Mouse (Mus musculus) megakaryocyte-erythroid progenitor cell, adult 5-6 weeks (primary cell): ENCODE results near the gene Gm8113. TPM values are rescaled to one million over a fixed set of nuclear protein-coding genes. Genes with fewer than 3 reads are reported as not detected.

Source experiments
- total RNA-seq, 2 experiments: library from RNA; stranded (forward) in 1 of 2; stranded (reverse) in 1 of 2; fragments of 200-1000, 215-1000 nt in 1 of 2; fragments of >200 nt in 1 of 2; fragmentation: Nextera tagmentation in 1 of 2; gene quantifications; 2 replicates each; pipeline ENCODE4 v1.2.3; 2014 to 2017

Gm8113 gene
- total RNA-seq, 2 experiments from 2014 or later = 5.2 to 13.6 TPM

Other genes starting within 250 kb of the Gm8113 start
- not detected in 2 replicates for gene Gm8165, start 248.2 kb upstream of the Gm8113 start, total RNA-seq (2014; fragmentation: Nextera tagmentation)
- not detected in 2 replicates for gene Gm8165, start 248.2 kb upstream of the Gm8113 start, total RNA-seq (2017)
- 1.5 and 3.7 TPM in 2 replicates for gene Gm7324, start 227.6 kb upstream of the Gm8113 start, total RNA-seq (2014; fragmentation: Nextera tagmentation)
- 0.19 and 6.1 TPM in 2 replicates for gene Gm7324, start 227.6 kb upstream of the Gm8113 start, total RNA-seq (2017)
- not detected in 2 replicates for gene Gm16506, start 197.9 kb upstream of the Gm8113 start, total RNA-seq (2014; fragmentation: Nextera tagmentation)
- gene Gm16506, start 197.9 kb upstream of the Gm8113 start, total RNA-seq (2017) = not detected in 2 replicates
- not detected in 2 replicates for gene Gm6526, start 177.5 kb upstream of the Gm8113 start, total RNA-seq (2014; fragmentation: Nextera tagmentation)
- gene Gm6526, start 177.5 kb upstream of the Gm8113 start, total RNA-seq (2017) = not detected in 2 replicates
- gene Gm8180, start 140.6 kb upstream of the Gm8113 start, total RNA-seq (2014; fragmentation: Nextera tagmentation) = not detected in 2 replicates
- not detected in 2 replicates for gene Gm8180, start 140.6 kb upstream of the Gm8113 start, total RNA-seq (2017)
- gene Ear1, start 49.9 kb upstream of the Gm8113 start, total RNA-seq (2014; fragmentation: Nextera tagmentation) = not detected in 2 replicates
- not detected in 2 replicates for gene Ear1, start 49.9 kb upstream of the Gm8113 start, total RNA-seq (2017)
- not detected in 2 replicates for gene Ear10, start 1.8 kb upstream of the Gm8113 start, total RNA-seq (2014; fragmentation: Nextera tagmentation)
- gene Ear10, start 1.8 kb upstream of the Gm8113 start, total RNA-seq (2017) = not detected in 2 replicates
- gene Ang5, start 31.7 kb downstream of the Gm8113 start, total RNA-seq (2014; fragmentation: Nextera tagmentation) = not detected in 2 replicates
- not detected in 2 replicates for gene Ang5, start 31.7 kb downstream of the Gm8113 start, total RNA-seq (2017)
- not detected in 2 replicates for gene Ang6, start 76.9 kb downstream of the Gm8113 start, total RNA-seq (2014; fragmentation: Nextera tagmentation)
- gene Ang6, start 76.9 kb downstream of the Gm8113 start, total RNA-seq (2017) = not detected in 2 replicates
- not detected in 2 replicates for gene Ear2, start 177.3 kb downstream of the Gm8113 start, total RNA-seq (2014; fragmentation: Nextera tagmentation)
- 10.2 TPM in 1 of 2 replicates, not detected in the other for gene Ear2, start 177.3 kb downstream of the Gm8113 start, total RNA-seq (2017)
- gene Gm3327, start 198.5 kb downstream of the Gm8113 start, total RNA-seq (2014; fragmentation: Nextera tagmentation) = not detected in 2 replicates
- gene Gm3327, start 198.5 kb downstream of the Gm8113 start, total RNA-seq (2017) = not detected in 2 replicates